Mouse (Mus musculus): ENCODE results near the gene Zfpl1. TPM values are rescaled to one million over a fixed set of nuclear protein-coding genes. Genes with fewer than 3 reads are reported as not detected.

The Zfpl1 gene
- polyA plus RNA-seq, 1 experiment from 2014 or later = 79.5 TPM

- Histone ChIP-seq H3K9me3 (replicated peaks) (no peaks in the 10 kb centered on the region), H3K4me2 (peak overlapping the region; percentile 95), H3K27ac (peak overlapping the region; percentile 88), H3K4me3 (replicated peaks) (peak overlapping the region; percentile 52), H3K27me3 (no peaks in the 10 kb centered on the region), H3K36me3 (peaks cover 31% of the 10 kb centered on the region), H3K9ac (peak overlapping the region; percentile 61), H3K4me1 (peaks cover 49% of the 10 kb centered on the region)
- WGBS = 35% methylated on average over 5 of the region's 5 CpGs
- ATAC-seq (replicated peaks; ENCODE audit: low FRiP score) = no peak
Measured at GRCm38 (mm10) chr19:6066571-6066970, 18.2 kb downstream of the Zfpl1 start.

GRCm38 (mm10) chr19:6063081-6063480, 21.7 kb downstream of the Zfpl1 start:
- Histone ChIP-seq H3K36me3 (peaks cover 19% of the 10 kb centered on the region), H3K4me2 (peak overlapping the region; percentile 98), H3K9me3 (replicated peaks) (no peaks in the 10 kb centered on the region), H3K27ac (no peak overlapping the region), H3K27me3 (no peaks in the 10 kb centered on the region), H3K4me3 (replicated peaks) (no peak overlapping the region; the same call in 1 of the 2 replicates), H3K4me1 (peaks cover 58% of the 10 kb centered on the region), H3K9ac (no peak overlapping the region)
- 90% methylated on average over 6 of the region's 6 CpGs for WGBS
- no peak for ATAC-seq (replicated peaks; ENCODE audit: low FRiP score)

- Histone ChIP-seq H3K27me3 (no peaks in the 10 kb centered on the region), H3K9me3 (replicated peaks) (no peaks in the 10 kb centered on the region), H3K4me2 (peak overlapping the region; percentile 98), H3K36me3 (peaks cover 19% of the 10 kb centered on the region), H3K4me3 (replicated peaks) (peak overlapping the region; percentile 80), H3K27ac (peak overlapping the region; percentile 95; the same call in 1 of the 2 replicates), H3K9ac (peak overlapping the region; percentile 94), H3K4me1 (peaks cover 52% of the 10 kb centered on the region)
- WGBS = 47% methylated on average over 5 of the region's 5 CpGs
- ATAC-seq (replicated peaks; ENCODE audit: low FRiP score) = no peak
Measured at GRCm38 (mm10) chr19:6062418-6062817, 22.3 kb downstream of the Zfpl1 start.

- WGBS = 2% methylated on average over 44 of the region's 44 CpGs
- ATAC-seq (replicated peaks; ENCODE audit: low FRiP score) = peak; percentile 17; the same call in 1 of the 2 replicates
- Histone ChIP-seq H3K9me3 (replicated peaks) (no peaks in the 10 kb centered on the region), H3K4me3 (replicated peaks) (peak overlapping the region; percentile 80), H3K4me1 (peaks cover 48% of the 10 kb centered on the region), H3K27ac (peak overlapping the region; percentile 95), H3K9ac (peak overlapping the region; percentile 94), H3K36me3 (peaks cover 19% of the 10 kb centered on the region), H3K4me2 (peak overlapping the region; percentile 98), H3K27me3 (no peaks in the 10 kb centered on the region)
Measured at GRCm38 (mm10) chr19:6061641-6062302, 23.0 kb downstream of the Zfpl1 start.

GRCm38 (mm10) chr19:6061021-6061533, 23.7 kb downstream of the Zfpl1 start, which contains the start of gene Znhit2:
Gene Znhit2, plus strand, starts transcription at chr19:6061192.
- Histone ChIP-seq H3K9ac (peak within 1 kb of the TSS; percentile 94), H3K4me3 (replicated peaks) (peak within 1 kb of the TSS; percentile 80), H3K27me3 (no peaks in the 10 kb centered on the region), H3K27ac (peak within 1 kb of the TSS; percentile 95), H3K36me3 (peaks cover 19% of the 10 kb centered on the region), H3K4me2 (peak within 1 kb of the TSS; percentile 98), H3K9me3 (replicated peaks) (no peaks in the 10 kb centered on the region), H3K4me1 (peaks cover 48% of the 10 kb centered on the region)
- peak; percentile 73 for ATAC-seq (replicated peaks; ENCODE audit: low FRiP score)
- under 1% methylated on average over 58 of the region's 58 CpGs for WGBS

GRCm38 (mm10) chr19:6058966-6059365, 25.8 kb downstream of the Zfpl1 start:
- no peaks in the 10 kb centered on the region for H3K9me3 ChIP-seq (replicated peaks)
- peak overlapping the region; percentile 94; the same call in 1 of the 2 replicates for H3K9ac ChIP-seq
- peak overlapping the region; percentile 78 for H3K4me2 ChIP-seq
- no peaks in the 10 kb centered on the region for H3K27me3 ChIP-seq
- 81% methylated on average over 5 of the region's 5 CpGs for WGBS
- ATAC-seq (replicated peaks; ENCODE audit: low FRiP score) = no peak
- H3K4me3 ChIP-seq (replicated peaks) = peak overlapping the region; percentile 95
- peaks cover 38% of the 10 kb centered on the region for H3K36me3 ChIP-seq
- H3K4me1 ChIP-seq = peaks cover 46% of the 10 kb centered on the region
- H3K27ac ChIP-seq = 0 out of 2 replicates have a peak overlapping the region, but pooled peaks have one; percentile 85

- Histone ChIP-seq H3K36me3 (peaks cover 43% of the 10 kb centered on the region), H3K9me3 (replicated peaks) (no peaks in the 10 kb centered on the region), H3K4me2 (peak overlapping the region; percentile 78), H3K27me3 (no peaks in the 10 kb centered on the region), H3K4me3 (replicated peaks) (peak overlapping the region; percentile 95), H3K27ac (peak overlapping the region; percentile 85), H3K9ac (peak overlapping the region; percentile 94), H3K4me1 (peaks cover 44% of the 10 kb centered on the region)
- no peak for ATAC-seq (replicated peaks; ENCODE audit: low FRiP score)
- WGBS = 38% methylated on average over 5 of the region's 5 CpGs
Measured at GRCm38 (mm10) chr19:6058513-6058912, 26.2 kb downstream of the Zfpl1 start.

- peak; percentile 89 for ATAC-seq (replicated peaks; ENCODE audit: low FRiP score)
- Histone ChIP-seq H3K27me3 (no peaks in the 10 kb centered on the region), H3K27ac (peak within 1 kb of the TSS; percentile 85), H3K9ac (peak within 1 kb of the TSS; percentile 94), H3K9me3 (replicated peaks) (no peaks in the 10 kb centered on the region), H3K36me3 (peaks cover 53% of the 10 kb centered on the region), H3K4me1 (peaks cover 39% of the 10 kb centered on the region), H3K4me3 (replicated peaks) (peak within 1 kb of the TSS; percentile 95), H3K4me2 (peak within 1 kb of the TSS; percentile 78)
- under 1% methylated on average over 63 of the region's 63 CpGs for WGBS
Measured at GRCm38 (mm10) chr19:6057313-6058096, 27.3 kb downstream of the Zfpl1 start, which contains the start of the genes Mrpl49 and Fau. Gene Mrpl49, minus strand, starts transcription at chr19:6057785. Gene Fau, plus strand, starts transcription at chr19:6057844.

DNA sequence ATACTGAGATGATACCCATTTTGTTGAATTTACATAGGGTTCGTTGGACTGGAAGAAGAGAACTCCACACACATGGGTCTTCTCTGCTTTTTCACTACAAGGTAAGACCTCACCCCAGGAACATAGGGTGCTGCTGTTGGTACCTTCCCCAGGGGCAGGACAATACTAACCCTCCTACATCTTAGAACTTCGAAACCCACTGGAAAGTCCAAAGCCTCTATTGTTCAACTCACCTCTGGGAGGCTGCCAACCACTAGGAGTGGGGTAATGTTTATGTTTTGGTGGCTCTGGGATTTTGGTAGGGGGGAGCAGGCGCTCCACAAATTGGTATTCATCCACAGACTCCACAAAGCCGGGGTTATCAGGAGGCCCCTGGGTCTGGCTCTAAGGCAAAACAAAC, 28.1 kb downstream of the Zfpl1 start:
- Histone ChIP-seq H3K27ac (0 out of 2 replicates have a peak overlapping the region, but pooled peaks have one; percentile 81), H3K4me2 (peak overlapping the region; percentile 78), H3K9me3 (replicated peaks) (no peaks in the 10 kb centered on the region), H3K9ac (peak overlapping the region; percentile 82), H3K27me3 (no peaks in the 10 kb centered on the region), H3K4me3 (replicated peaks) (peak overlapping the region; percentile 95), H3K4me1 (peaks cover 31% of the 10 kb centered on the region), H3K36me3 (peaks cover 61% of the 10 kb centered on the region)
- no peak for ATAC-seq (replicated peaks; ENCODE audit: low FRiP score)
- 54% methylated on average over 4 of the region's 4 CpGs for WGBS

DNA sequence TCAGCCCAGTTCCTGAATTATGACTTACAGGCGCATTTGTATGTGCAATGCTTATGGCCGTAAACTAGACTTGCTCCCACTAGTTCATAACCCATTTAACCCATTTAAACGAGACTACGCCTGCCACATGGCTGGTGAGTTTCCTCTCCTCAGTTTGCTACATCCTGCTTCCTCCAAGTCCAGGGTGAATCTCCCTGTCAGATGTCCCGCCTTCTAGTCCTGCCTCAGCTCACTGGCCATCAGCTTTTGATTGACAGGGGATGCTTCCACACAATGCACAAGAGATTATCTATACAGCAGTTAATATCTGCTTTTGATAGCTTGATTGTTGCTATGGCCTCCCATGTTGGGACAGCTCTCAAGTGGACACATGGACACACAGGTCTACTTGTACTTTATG, 30.5 kb downstream of the Zfpl1 start:
- Histone ChIP-seq H3K36me3 (peaks cover 74% of the 10 kb centered on the region), H3K4me3 (replicated peaks) (no peak overlapping the region), H3K27me3 (no peaks in the 10 kb centered on the region), H3K4me2 (no peak overlapping the region), H3K27ac (no peak overlapping the region), H3K9me3 (replicated peaks) (no peaks in the 10 kb centered on the region), H3K4me1 (peaks cover 23% of the 10 kb centered on the region), H3K9ac (no peak overlapping the region)
- 80% methylated on average over 5 of the region's 5 CpGs for WGBS
- ATAC-seq (replicated peaks; ENCODE audit: low FRiP score) = no peak

DNA sequence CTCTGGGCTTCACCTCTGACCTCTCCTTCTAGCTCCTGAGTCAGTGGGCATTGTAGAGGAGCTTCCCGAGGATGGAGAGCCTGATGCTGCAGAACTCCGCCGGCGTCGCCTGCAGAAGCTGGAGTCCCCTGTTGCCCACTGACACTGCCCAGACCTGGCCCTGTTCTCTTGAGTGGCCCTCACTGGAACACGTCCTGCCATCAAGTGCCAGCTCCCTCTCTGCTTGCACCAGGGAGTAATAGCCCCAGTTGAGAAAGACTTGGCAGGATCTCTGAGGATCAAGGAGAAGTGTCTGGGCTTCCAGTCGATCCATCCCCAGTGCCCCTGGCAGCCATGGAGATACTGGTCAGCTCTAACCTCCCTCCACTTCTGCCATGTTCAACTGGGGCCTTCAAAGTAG, 32.2 kb downstream of the Zfpl1 start:
- Histone ChIP-seq H3K27me3 (no peaks in the 10 kb centered on the region), H3K4me2 (no peak overlapping the region), H3K9ac (no peak overlapping the region), H3K4me1 (peaks cover 29% of the 10 kb centered on the region), H3K27ac (no peak overlapping the region), H3K4me3 (replicated peaks) (no peak overlapping the region), H3K36me3 (peaks cover 79% of the 10 kb centered on the region), H3K9me3 (replicated peaks) (no peaks in the 10 kb centered on the region)
- 86% methylated on average over 7 of the region's 7 CpGs for WGBS
- no peak for ATAC-seq (replicated peaks; ENCODE audit: low FRiP score)

Data from kidney, embryonic 15.5 days (tissue).